In the genomic region with DNA sequence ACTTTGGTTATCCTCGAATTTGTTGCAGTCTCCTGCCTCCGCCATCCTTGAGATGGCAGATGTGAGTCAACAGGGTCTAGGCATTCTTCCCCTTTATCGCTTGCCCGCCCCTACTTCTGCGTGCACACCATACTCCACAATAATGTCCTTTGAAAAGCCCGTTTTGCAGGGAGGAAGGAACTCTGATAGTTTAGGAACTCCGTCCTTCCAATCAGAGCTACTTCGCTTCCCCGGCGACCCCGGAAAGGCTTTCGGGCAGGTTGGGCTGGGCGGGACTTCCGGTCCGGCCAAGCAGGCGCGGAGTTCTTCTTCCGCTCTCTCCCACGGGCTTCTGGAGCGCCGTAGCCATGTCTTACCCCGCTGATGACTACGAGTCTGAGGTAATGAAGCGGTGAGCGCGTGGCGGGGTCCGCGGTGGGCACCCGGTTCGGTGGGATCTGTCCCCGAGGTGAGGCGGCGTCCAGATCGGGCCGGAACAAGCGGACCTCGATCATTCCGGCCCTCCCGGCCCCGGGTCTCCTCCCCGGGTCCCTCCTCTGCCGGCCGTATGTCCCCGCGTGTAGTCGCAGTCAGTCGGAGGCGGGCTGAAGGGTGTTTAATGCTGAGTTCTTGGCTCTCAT, we compare ENCODE assay signal across 8 mouse cellular contexts. TPM values are rescaled to one million over a fixed set of nuclear protein-coding genes. Genes with fewer than 3 reads are reported as not detected.
DNase-seq lines count a peak whose midpoint lies in the region; ATAC-seq and TF ChIP-seq lines count a peak whose summit lies in the region.

A gene (plus strand): TSS at position 267 of the 620 bp plus-strand sequence.

- TF ChIP-seq CTCF in bone marrow macrophage, adult 2 months (IDR thresholded peaks at IDR 0.05; ENCODE audit: low read depth, low read length): no peak
- TF ChIP-seq CTCF in embryonic fibroblast, embryonic 13.5 days (IDR thresholded peaks at IDR 0.05; ENCODE audit: borderline replicate concordance, insufficient read depth, low read length): no peak

- WGBS in heart, embryonic 10.5 days: under 1% methylated on average over 49 of the region's 49 CpGs
- WGBS in kidney, embryonic 15.5 days: under 1% methylated on average over 49 of the region's 49 CpGs
- under 1% methylated on average over 49 of the region's 49 CpGs for WGBS in liver, embryonic 11.5 days
- under 1% methylated on average over 49 of the region's 49 CpGs for WGBS in stomach, embryonic 14.5 days

- peak within 1 kb of the TSS; percentile 88 for H3K9ac ChIP-seq in kidney, embryonic 15.5 days
- peak within 1 kb of the TSS; percentile 87 for H3K9ac ChIP-seq in liver, embryonic 11.5 days (ENCODE audit: low read depth, low read length)
- H3K9ac ChIP-seq in stomach, embryonic 14.5 days (replicated peaks; ENCODE audit: low read depth, low read length): peak within 1 kb of the TSS; percentile 87

- peaks cover 11% of the 10 kb centered on the region for H3K4me1 ChIP-seq in bone marrow macrophage, adult 2 months (ENCODE audit: control insufficient read depth, insufficient read depth, low read length)
- no peaks in the 10 kb centered on the region for H3K4me1 ChIP-seq in embryonic fibroblast, embryonic 13.5 days (ENCODE audit: control insufficient read depth, insufficient read depth, low read length)
- H3K4me1 ChIP-seq in heart, embryonic 10.5 days: peaks cover 14% of the 10 kb centered on the region
- peaks cover 20% of the 10 kb centered on the region for H3K4me1 ChIP-seq in kidney, embryonic 15.5 days
- peaks cover 18% of the 10 kb centered on the region for H3K4me1 ChIP-seq in liver, embryonic 11.5 days (replicated peaks; ENCODE audit: control insufficient read depth, insufficient read depth, low read length)
- peaks cover 3% of the 10 kb centered on the region; the same call in 1 of the 2 replicates for H3K4me1 ChIP-seq in stomach, embryonic 14.5 days (ENCODE audit: control insufficient read depth, insufficient read depth, low read length)

- H3K36me3 ChIP-seq in heart, embryonic 10.5 days: peaks cover 37% of the 10 kb centered on the region
- peaks cover 39% of the 10 kb centered on the region for H3K36me3 ChIP-seq in kidney, embryonic 15.5 days
- H3K36me3 ChIP-seq in liver, embryonic 11.5 days (ENCODE audit: control insufficient read depth, insufficient read depth, low read length): peaks cover 36% of the 10 kb centered on the region
- peaks cover 36% of the 10 kb centered on the region for H3K36me3 ChIP-seq in stomach, embryonic 14.5 days (ENCODE audit: control insufficient read depth, insufficient read depth, low read length)

- ATAC-seq in kidney, embryonic 15.5 days (replicated peaks; ENCODE audit: low FRiP score): peak; percentile 84
- peak; percentile 87 for ATAC-seq in liver, embryonic 11.5 days (replicated peaks; ENCODE audit: low FRiP score)
- peak; percentile 85 for ATAC-seq in stomach, embryonic 14.5 days (ENCODE audit: insufficient number of reproducible peaks, insufficient read depth, low FRiP score, low read depth)

- H3K27me3 ChIP-seq in heart, embryonic 10.5 days (ENCODE audit: insufficient read depth, poor library complexity, severe bottlenecking): no peaks in the 10 kb centered on the region; the same call in 1 of the 2 replicates
- H3K27me3 ChIP-seq in kidney, embryonic 15.5 days: no peaks in the 10 kb centered on the region
- H3K27me3 ChIP-seq in liver, embryonic 11.5 days (replicated peaks; ENCODE audit: control insufficient read depth, insufficient read depth, low read length): no peaks in the 10 kb centered on the region
- H3K27me3 ChIP-seq in stomach, embryonic 14.5 days (ENCODE audit: control insufficient read depth, insufficient read depth, low read length): no peaks in the 10 kb centered on the region

- peak within 1 kb of the TSS; percentile 67 for H3K27ac ChIP-seq in bone marrow macrophage, adult 2 months (ENCODE audit: insufficient read depth, low read depth, low read length)
- peak within 1 kb of the TSS; percentile 62 for H3K27ac ChIP-seq in embryonic fibroblast, embryonic 13.5 days (ENCODE audit: insufficient read depth, low read length)
- H3K27ac ChIP-seq in heart, embryonic 10.5 days: peak within 1 kb of the TSS; percentile 90
- H3K27ac ChIP-seq in kidney, embryonic 15.5 days: peak within 1 kb of the TSS; percentile 93
- H3K27ac ChIP-seq in liver, embryonic 11.5 days (ENCODE audit: low read depth, low read length): peak within 1 kb of the TSS; percentile 64
- H3K27ac ChIP-seq in stomach, embryonic 14.5 days (ENCODE audit: low read length): peak within 1 kb of the TSS; percentile 72

- peak; percentile 83 to 84 for DNase-seq in B cell, adult 2 months
- peak; percentile 96 for DNase-seq in heart, embryonic 10.5 days (ENCODE audit: low spot score)
- peak; percentile 90 for DNase-seq in liver, embryonic 11.5 days (ENCODE audit: low spot score)
- DNase-seq in naive thymus-derived CD4-positive, alpha-beta T cell, adult 2 months (ENCODE audit: low read depth): peak; percentile 84

- peak within 1 kb of the TSS; percentile 86 for H3K4me3 ChIP-seq in bone marrow macrophage, adult 2 months (ENCODE audit: insufficient read depth, low read length)
- peak within 1 kb of the TSS; percentile 78 for H3K4me3 ChIP-seq in embryonic fibroblast, embryonic 13.5 days (ENCODE audit: insufficient read depth, low read length)
- H3K4me3 ChIP-seq in heart, embryonic 10.5 days: peak within 1 kb of the TSS; percentile 97
- peak within 1 kb of the TSS; percentile 92 for H3K4me3 ChIP-seq in kidney, embryonic 15.5 days (replicated peaks)
- H3K4me3 ChIP-seq in liver, embryonic 11.5 days (ENCODE audit: low read depth, low read length): peak within 1 kb of the TSS; percentile 96
- peak within 1 kb of the TSS; percentile 84 for H3K4me3 ChIP-seq in stomach, embryonic 14.5 days (ENCODE audit: low read depth, low read length)

- H3K9me3 ChIP-seq in heart, embryonic 10.5 days: no peaks in the 10 kb centered on the region
- H3K9me3 ChIP-seq in kidney, embryonic 15.5 days (replicated peaks): no peaks in the 10 kb centered on the region
- H3K9me3 ChIP-seq in liver, embryonic 11.5 days (ENCODE audit: control insufficient read depth, low read length): no peaks in the 10 kb centered on the region
- H3K9me3 ChIP-seq in stomach, embryonic 14.5 days (ENCODE audit: control insufficient read depth, low read depth, low read length): no peaks in the 10 kb centered on the region

- no peak for TF ChIP-seq POLR2A in bone marrow macrophage, adult 2 months (IDR thresholded peaks at IDR 0.05; ENCODE audit: borderline replicate concordance, low read depth, low read length)
- TF ChIP-seq POLR2A in embryonic fibroblast, embryonic 13.5 days (IDR thresholded peaks at IDR 0.05; ENCODE audit: low read depth, low read length): peak; percentile 90

- H3K4me2 ChIP-seq in kidney, embryonic 15.5 days: peak within 1 kb of the TSS; percentile 76
- peak within 1 kb of the TSS; percentile 94 for H3K4me2 ChIP-seq in liver, embryonic 11.5 days
- peak within 1 kb of the TSS; percentile 71 for H3K4me2 ChIP-seq in stomach, embryonic 14.5 days (replicated peaks; ENCODE audit: low read depth, low read length)

RNA-seq across cellular contexts. Expression of the gene that starts here (rescaled TPM):
- 99.4 and 114 TPM in 2 replicates for polyA plus RNA-seq in bone marrow macrophage, adult 2 months (2012; ENCODE audit: insufficient read depth, insufficient read length, missing spikeins)
- polyA plus RNA-seq in embryonic fibroblast, embryonic 13.5 days (2011; ENCODE audit: insufficient read length, low read depth, missing spikeins): 247 and 268 TPM in 2 replicates
- polyA plus RNA-seq in heart, embryonic 10.5 days (2016; fragmentation: Nextera tagmentation; extraction: Ambion mirVana): 201 and 226 TPM in 2 replicates
- 243 and 247 TPM in 2 replicates for polyA plus RNA-seq in kidney, embryonic 15.5 days (2015; fragmentation: Nextera tagmentation; extraction: Ambion mirVana)
- polyA plus RNA-seq in liver, embryonic 11.5 days (2014; fragmentation: Nextera tagmentation; extraction: Ambion mirVana): 257 and 291 TPM in 2 replicates
- polyA plus RNA-seq in stomach, embryonic 14.5 days (2014; fragmentation: Nextera tagmentation; extraction: Ambion mirVana): 218 and 224 TPM in 2 replicates

Comparison
In these comparisons a context has a peak if more than half of its experiments do, and no peak if none do; other contexts are left out.
1. Peak in every context shown above with its lines: DNase-seq, ATAC-seq, H3K4me3 ChIP-seq and H3K27ac ChIP-seq.